Mouse (Mus musculus) olfactory bulb, adult 2 months (tissue): Measurements from ENCODE around the gene Gm21961. TPM values are rescaled to one million over a fixed set of nuclear protein-coding genes. Genes with fewer than 3 reads are reported as not detected.
"Not testable (repeated sequence)": the region's sequence is repeated elsewhere in the genome, so short reads cannot be mapped to it uniquely, and the experiment has no call there.

ENCODE experiments used
- H3K27ac ChIP-seq: fragments of 200-500 bp; 2 replicates; pipeline ENCODE4 v1.5.1; 2012; ENCODE audit warnings: low read depth, low read length; ENCODE audit not compliant: insufficient read depth
- H3K4me1 ChIP-seq: fragments of 200-500 bp; 2 replicates; pipeline ENCODE4 v1.6.1; 2012; ENCODE audit warnings: low read length; ENCODE audit not compliant: control insufficient read depth, insufficient read depth
- H3K4me3 ChIP-seq: fragments of 200-500 bp; 2 replicates; pipeline ENCODE4 v1.5.1; 2012; ENCODE audit warnings: mild to moderate bottlenecking, low read depth, low read length, moderate library complexity; ENCODE audit not compliant: insufficient read depth
- CTCF ChIP-seq: fragments of 200-500 bp; IDR thresholded peaks from 2 replicates; pipeline ENCODE4 v1.5.1; 2012; ENCODE audit warnings: low read depth, mild to moderate bottlenecking, low read length, moderate library complexity; ENCODE audit not compliant: insufficient read depth
- POLR2A ChIP-seq: fragments of 200-500 bp; IDR thresholded peaks from 2 replicates; pipeline ENCODE4 v1.6.1; 2012; ENCODE audit warnings: mild to moderate bottlenecking, low read depth, low read length, moderate library complexity; ENCODE audit not compliant: insufficient read depth
- WGBS: fragments of 180-500 bp; shearing (Covaris S2); methylation state at CpG from one replicate; pipeline ENCODE4 v1.1.7; 2018; 5-methylcytosine and 5-hydroxymethylcytosine counted together
- polyA plus RNA-seq: library from polyadenylated mRNA; stranded (reverse); fragments of >200 nt; gene quantifications from 2 replicates; pipeline ENCODE4 v1.2.4, GENCODE M21; 2012; ENCODE audit warnings: low replicate concordance; ENCODE audit not compliant: missing spikeins, insufficient read depth, insufficient read length

The Gm21961 gene
- not detected in 2 replicates for polyA plus RNA-seq

DNA sequence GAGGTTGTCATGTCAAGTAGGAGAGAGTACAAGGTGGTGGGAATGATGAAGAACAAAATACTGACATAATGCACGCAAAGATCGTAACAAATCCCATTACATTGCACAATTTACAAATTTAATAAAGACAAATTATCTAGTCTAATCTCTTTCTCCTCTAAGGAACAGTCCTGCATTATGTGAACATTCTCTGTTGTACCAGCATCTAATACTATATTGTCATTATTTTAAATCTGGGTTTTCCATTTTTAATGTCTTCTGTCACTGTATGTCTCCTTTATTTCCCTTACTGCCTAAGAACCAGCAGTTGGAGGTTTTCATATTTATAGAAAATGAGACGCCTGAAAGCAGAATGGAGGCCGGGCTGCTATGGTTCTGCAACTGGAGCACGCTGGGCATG is at the start of gene Gm21961:
TSS of gene Gm21961 (minus strand) at position 101 of the 400 bp plus-strand sequence.
- no peak within 1 kb of the TSS for H3K4me3 ChIP-seq
- H3K27ac ChIP-seq: no peak within 1 kb of the TSS
- WGBS: 97% methylated on average over 5 of the region's 5 CpGs
- TF ChIP-seq POLR2A: no peak
- TF ChIP-seq CTCF: no peak
- H3K4me1 ChIP-seq: no peaks in the 10 kb centered on the region

- TF ChIP-seq CTCF (no peak), POLR2A (no peak)
- no peaks in the 10 kb centered on the region for H3K4me1 ChIP-seq
- no peak overlapping the region for H3K27ac ChIP-seq
- 55% methylated on average over 4 of the region's 4 CpGs for WGBS
- no peak overlapping the region for H3K4me3 ChIP-seq
Measured at GRCm38 (mm10) chr15:65041999-65042398, 27.3 kb upstream of the Gm21961 start.

DNA sequence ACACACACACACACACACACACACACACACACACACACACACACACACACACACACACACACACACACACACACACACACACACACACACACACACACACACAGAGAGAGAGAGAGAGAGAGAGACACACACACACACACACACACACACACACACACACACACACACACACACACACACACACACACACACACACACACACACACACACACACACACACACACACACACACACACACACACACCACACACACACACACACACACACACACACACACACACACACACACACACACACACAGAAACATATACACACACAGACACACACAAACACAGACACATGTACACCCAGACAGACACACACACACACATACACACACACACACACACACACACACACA is 24.5 kb upstream of the Gm21961 start:
- not testable (repeated sequence) for H3K4me1 ChIP-seq, H3K4me3 ChIP-seq, H3K27ac ChIP-seq

GRCm38 (mm10) chr15:65017971-65018370 is 3.3 kb upstream of the Gm21961 start:
- H3K27ac ChIP-seq: no peak overlapping the region
- 69% methylated on average over 1 of the region's 1 CpGs for WGBS
- H3K4me1 ChIP-seq: no peaks in the 10 kb centered on the region
- no peak overlapping the region for H3K4me3 ChIP-seq
- TF ChIP-seq CTCF (no peak), POLR2A (no peak)

DNA sequence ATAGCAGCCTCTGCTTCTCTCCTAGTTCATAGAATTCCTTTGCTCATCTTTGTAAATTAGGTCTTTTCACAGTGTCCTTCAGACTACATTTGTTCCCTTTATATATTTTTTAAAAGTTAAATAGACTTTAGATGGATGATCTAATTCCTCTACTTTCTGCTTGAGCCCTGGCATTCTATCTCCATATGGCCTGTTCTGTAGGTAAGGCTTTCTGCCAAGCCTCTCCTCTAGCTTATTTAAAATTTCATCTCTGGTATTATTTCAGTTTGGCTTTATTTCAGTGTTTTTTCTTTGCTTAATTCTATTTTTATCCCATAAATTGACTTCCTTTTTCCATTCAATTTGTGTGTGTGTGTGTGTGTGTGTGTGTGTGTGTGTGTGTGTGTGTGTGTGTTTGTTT is 8.5 kb downstream of the Gm21961 start:
- Histone ChIP-seq H3K27ac (no peak overlapping the region), H3K4me3 (no peak overlapping the region), H3K4me1 (no peaks in the 10 kb centered on the region)
- TF ChIP-seq POLR2A (no peak), CTCF (no peak)

- 87% methylated on average over 4 of the region's 4 CpGs for WGBS
- Histone ChIP-seq H3K27ac (no peak overlapping the region), H3K4me3 (no peak overlapping the region), H3K4me1 (no peaks in the 10 kb centered on the region)
- TF ChIP-seq CTCF: no peak
- no peak for TF ChIP-seq POLR2A
Measured at GRCm38 (mm10) chr15:64994498-64994897, 20.2 kb downstream of the Gm21961 start.

GRCm38 (mm10) chr15:64979976-64980375 is 34.7 kb downstream of the Gm21961 start:
- WGBS: 72% methylated on average over 2 of the region's 2 CpGs
- TF ChIP-seq CTCF (no peak), POLR2A (no peak)
- Histone ChIP-seq H3K4me3 (no peak overlapping the region), H3K27ac (no peak overlapping the region), H3K4me1 (no peaks in the 10 kb centered on the region)

- 90% methylated on average over 7 of the region's 7 CpGs for WGBS
- H3K4me3 ChIP-seq: no peak overlapping the region
- TF ChIP-seq POLR2A (no peak), CTCF (no peak)
- no peaks in the 10 kb centered on the region for H3K4me1 ChIP-seq
- H3K27ac ChIP-seq: no peak overlapping the region
Measured at GRCm38 (mm10) chr15:64976044-64976805, 38.5 kb downstream of the Gm21961 start.

Other genes starting within 250 kb of the Gm21961 start
- gene Gm21798, start 197.2 kb downstream of the Gm21961 start, polyA plus RNA-seq: not detected in 2 replicates